Mouse (Mus musculus) G1E (cell line): ENCODE data around the gene Ropn1.

Source experiments
- CTCF ChIP-seq: IDR thresholded peaks from 2 replicates; pipeline ENCODE4 v1.5.1; 2012; ENCODE audit warnings: low read depth, low read length, inconsistent platforms, mixed read lengths
- GATA1 ChIP-seq: IDR thresholded peaks from 2 replicates; pipeline ENCODE4 v1.6.1; 2012; ENCODE audit warnings: borderline replicate concordance, low read length, inconsistent platforms, mixed read lengths
- GATA2 ChIP-seq: IDR thresholded peaks from 2 replicates; pipeline ENCODE4 v1.6.1; 2012; ENCODE audit warnings: low read depth, low read length, inconsistent platforms, borderline replicate concordance
- POLR2AphosphoS5 ChIP-seq: IDR thresholded peaks from 2 replicates; pipeline ENCODE4 v1.6.1; 2012; ENCODE audit warnings: low read depth, low read length, inconsistent platforms; ENCODE audit not compliant: insufficient replicate concordance

- no peak for TF ChIP-seq CTCF
- TF ChIP-seq GATA1 = no peak
- no peak for TF ChIP-seq POLR2AphosphoS5
- TF ChIP-seq GATA2 = no peak
These were observed 47.8 kb upstream of the Ropn1 start for GRCm38 (mm10) chr16:34601954-34602353.
